Mouse (Mus musculus) lung, postnatal 0 days (tissue): ENCODE measurements at regions not wholly inside any gene's neighbourhood (a gene's known extent, or its start where the extent isn't known, plus 50 kb on each side); places are given as distances from the start of the nearest gene placed in this dataset.

Source experiments
- CTCF ChIP-seq: IDR thresholded peaks from 2 replicates; pipeline ENCODE4 v1.5.1; 2016; ENCODE audit warnings: antibody characterized with exemption, mild to moderate bottlenecking
- EP300 ChIP-seq: IDR thresholded peaks from 2 replicates; pipeline ENCODE4 v1.6.1; 2016; ENCODE audit warnings: antibody characterized with exemption, mild to moderate bottlenecking, control low read depth

- TF ChIP-seq CTCF (no peak), EP300 (no peak)
These were observed 284.8 kb upstream of the Msx2 start for GRCm38 (mm10) chr13:53757576-53758237.
